Mouse (Mus musculus) layer of hippocampus, postnatal 14 days (tissue): ENCODE results near the gene Dnajc2. TPM values are rescaled to one million over a fixed set of nuclear protein-coding genes. Genes with fewer than 3 reads are reported as not detected.

Source experiments
- DNase-seq, 2 experiments: peaks; one replicate each; pipeline ENCODE4 v3.0.0; 2021 to 2022; ENCODE audit warnings: low spot score in 2 of 2, mixed read lengths in 1 of 2
- long read RNA-seq, 2 experiments: library from polyadenylated mRNA; stranded (forward); transcript quantifications; one replicate each; pipeline ENCODE4 v2.0.0; 2021
- total RNA-seq, 2 experiments: library from RNA; stranded (reverse); gene quantifications; 2 replicates each; pipeline ENCODE4 v1.2.3; 2021

The Dnajc2 gene
- 10 to 100 TPM; 27.9 to 33.2 TPM for total RNA-seq
- long read RNA-seq, experiment 1, transcript Dnajc2-201 (17 exons, 2,133 nt): major isoform, 25 of 31 reads
- long read RNA-seq, experiment 1, partial matches to known transcripts: 1 of 31 reads
- long read RNA-seq, experiment 1, other reads (novel, unspliced or antisense): 3 of 31 reads
- long read RNA-seq, experiment 2, transcript Dnajc2-201 (17 exons, 2,133 nt): major isoform, 33 of 43 reads
- long read RNA-seq, experiment 2, partial matches to known transcripts: 4 of 43 reads
- long read RNA-seq, experiment 2, other reads (novel, unspliced or antisense): 3 of 43 reads

DNA sequence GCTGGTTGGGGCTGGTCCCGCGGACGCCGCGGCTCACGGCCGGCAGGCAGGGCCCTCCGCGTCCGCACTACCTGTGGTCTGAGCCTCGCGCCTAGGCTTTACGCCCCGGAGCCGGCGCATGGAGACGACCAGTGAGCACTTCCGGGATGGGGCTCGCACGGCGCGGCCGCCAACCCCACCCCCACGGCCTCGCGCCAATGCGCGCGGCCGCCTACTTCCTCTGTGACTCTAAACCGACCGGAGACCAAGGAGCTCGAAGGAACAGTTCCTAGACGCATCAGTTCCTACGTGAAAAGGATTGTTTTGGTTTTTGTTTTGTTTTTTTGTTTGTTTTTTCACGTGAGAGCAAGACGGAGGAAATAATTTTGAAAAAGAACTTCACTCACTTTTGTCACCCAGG, at the start of gene Dnajc2, which contains the start of gene Psmc2:
Gene Dnajc2, minus strand, starts transcription at position 199 of the 400 bp plus-strand sequence.
Gene Psmc2, plus strand, starts transcription at position 231 of the 400 bp plus-strand sequence.
- DNase-seq: peak; percentile 86 to 93

DNA sequence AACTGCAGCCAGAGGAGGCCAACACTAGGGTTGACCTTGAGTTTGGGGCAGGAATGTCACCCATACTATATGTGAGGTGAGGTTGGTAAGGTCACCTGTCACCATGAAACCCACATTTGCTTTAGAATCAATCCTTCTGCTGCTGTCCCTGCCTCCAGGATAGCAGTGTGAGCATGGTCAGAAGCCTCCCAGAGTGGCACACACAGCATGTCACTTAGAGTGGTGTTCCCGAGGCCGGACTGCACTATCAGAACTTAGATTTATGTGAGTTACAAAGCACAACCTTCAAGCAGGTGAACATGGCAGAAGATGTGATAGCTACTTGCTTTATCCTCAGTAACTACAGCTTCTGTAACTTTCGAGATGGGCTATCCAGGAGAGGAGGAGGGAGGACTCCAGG, 46.7 kb upstream of the Dnajc2 start:
- DNase-seq: no peak

DNA sequence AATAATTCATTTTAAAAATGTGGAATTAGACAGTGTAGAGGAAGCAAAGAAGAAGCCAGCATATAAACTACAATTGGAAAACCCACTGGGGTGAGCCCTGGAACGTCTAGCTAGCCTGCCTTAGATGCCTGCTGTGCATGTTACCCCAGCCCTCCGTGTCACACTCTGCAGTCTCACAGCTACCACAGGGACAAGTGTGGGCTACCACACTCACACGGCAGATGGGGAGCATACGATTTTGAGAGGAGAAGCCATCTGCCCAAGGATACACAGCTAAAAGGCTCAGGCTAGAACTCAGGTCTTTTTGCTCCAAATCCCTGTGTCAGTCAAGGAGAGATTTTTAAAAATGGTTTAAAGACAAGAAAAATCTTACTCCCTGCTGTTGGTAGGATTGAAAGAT, 43.8 kb upstream of the Dnajc2 start:
- peak in 1 of 2 experiments; percentile 57 for DNase-seq

DNA sequence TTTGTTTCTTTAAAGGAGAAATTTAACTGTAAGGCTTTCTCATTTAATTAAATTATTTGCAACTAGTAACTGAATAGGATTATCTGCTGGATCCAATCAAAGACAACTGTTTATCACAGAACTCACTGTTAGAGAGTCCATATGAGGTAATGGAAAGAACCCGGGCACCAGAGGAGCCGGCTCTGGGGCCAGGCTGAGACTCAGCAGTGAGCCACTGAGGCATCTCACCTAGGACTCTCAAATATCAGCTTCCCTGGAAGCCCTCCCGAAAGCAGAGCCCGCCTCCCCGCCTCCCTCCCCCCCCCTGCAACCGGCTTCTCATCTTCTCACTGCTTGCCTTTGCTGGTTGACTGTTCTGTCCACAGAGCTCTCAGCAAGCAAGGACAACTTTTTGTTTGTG, 42.6 kb upstream of the Dnajc2 start:
- no peak for DNase-seq

DNA sequence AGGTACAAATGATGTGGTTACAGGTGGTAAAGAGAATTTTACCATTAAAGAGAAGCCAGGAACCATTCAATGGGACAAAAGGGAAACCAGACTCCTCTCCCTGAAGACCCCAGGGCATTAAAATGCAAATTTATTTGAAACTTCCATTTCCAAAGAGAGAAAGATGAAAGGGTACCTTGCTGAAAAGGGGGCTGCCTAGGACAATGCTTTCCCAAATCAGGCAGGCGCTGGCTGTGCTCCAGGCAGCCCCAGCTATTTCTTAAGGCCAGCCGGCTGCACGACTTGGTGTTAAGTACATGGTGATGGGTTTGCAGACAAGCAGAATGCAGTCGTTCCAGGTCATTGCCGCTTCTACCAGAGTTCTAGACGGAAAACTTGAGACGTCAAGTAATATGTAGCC, 41.3 kb upstream of the Dnajc2 start:
- no peak for DNase-seq

DNA sequence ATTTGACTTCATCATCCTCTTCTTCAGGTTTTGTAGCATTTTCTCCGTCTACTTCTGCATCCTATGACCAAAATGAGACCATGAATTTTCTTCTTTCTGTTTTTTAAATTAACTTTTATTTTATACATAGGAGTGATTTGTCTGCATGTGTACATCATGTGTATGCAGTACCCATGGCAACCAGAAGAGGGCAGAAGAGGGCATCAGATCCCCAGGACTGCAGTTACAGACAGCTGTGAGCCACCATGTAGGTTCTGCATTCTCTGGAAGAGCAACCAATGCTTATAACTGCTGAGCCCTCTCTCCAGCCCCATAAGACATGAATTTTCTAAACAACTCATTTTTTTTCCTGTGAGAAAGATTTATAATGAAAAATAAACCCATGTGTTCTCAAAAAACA, 28.9 kb upstream of the Dnajc2 start:
- DNase-seq: peak in 1 of 2 experiments; percentile 36

DNA sequence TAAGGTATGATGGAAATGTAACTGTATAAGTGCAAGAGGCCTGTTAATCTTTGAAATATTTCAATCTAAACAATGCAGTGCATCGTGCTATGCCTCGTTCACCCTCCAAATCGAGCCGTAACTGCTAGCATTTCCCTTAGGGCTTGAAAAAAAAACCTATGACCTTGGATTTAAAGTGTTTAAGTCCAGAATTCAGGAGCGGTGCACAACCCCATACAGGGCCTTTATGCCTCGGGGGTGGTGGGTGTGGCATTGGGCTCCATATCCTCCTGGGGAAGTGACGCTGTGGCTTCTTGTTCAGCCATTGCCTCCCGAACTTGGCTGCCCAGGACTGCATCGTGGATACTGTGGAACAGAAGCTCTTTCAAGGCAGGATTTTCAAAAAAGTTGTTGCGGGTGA, 25.9 kb upstream of the Dnajc2 start:
- DNase-seq: no peak

DNA sequence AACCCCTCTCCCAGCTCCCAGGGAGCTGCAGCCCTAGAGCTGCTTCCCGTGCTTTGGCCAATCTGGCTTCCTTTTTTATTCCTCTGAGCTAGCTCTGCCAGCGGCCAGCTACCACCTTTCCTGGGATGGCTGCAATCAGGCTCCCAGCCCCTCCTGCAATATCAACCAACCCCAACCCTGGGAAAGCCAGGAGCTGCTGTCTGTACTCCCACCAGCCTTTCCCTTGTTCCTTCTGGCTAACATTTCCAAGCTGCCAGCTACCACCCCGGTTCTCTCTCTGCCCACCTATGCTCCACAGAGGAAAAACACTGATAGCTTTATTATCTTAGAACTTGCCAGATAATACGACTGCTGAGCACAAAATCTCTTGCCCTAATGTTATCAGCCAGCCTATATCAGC, 19.8 kb upstream of the Dnajc2 start:
- DNase-seq: no peak

DNA sequence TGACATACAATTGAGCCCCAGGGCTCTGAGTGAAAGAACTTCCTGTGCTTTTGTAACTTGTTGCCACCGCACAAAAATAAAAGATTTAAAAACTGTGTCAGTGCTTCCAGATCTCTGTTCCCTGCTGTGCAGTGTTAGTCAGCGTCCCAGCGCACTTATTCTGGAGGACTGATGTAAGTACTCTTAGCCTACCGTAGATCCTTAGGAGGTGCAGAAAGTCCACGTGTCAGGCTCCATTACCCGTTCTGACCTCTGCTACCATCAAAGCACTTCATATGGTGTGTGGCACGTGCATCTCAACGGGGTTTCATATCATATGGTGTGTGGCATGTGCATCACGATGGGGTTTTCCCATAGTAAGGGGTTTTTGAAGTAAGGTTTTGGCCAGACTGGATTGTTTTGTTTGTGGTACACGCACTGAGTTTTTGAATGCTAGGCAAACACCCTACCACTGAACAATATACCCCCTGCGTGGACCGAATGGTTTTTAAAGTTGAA, 18.7 kb upstream of the Dnajc2 start:
- DNase-seq: no peak

- no peak for DNase-seq
These were observed 17.9 kb upstream of the Dnajc2 start for GRCm38 (mm10) chr5:21802907-21803306.

GRCm38 (mm10) chr5:21792166-21792565, 7.1 kb upstream of the Dnajc2 start:
- DNase-seq: no peak

- peak in 1 of 2 experiments; percentile 29 for DNase-seq
These were observed 4.0 kb upstream of the Dnajc2 start for GRCm38 (mm10) chr5:21789061-21789460.

GRCm38 (mm10) chr5:21787186-21788105, 2.4 kb upstream of the Dnajc2 start:
- no peak for DNase-seq

- peak; percentile 93 to 94 for DNase-seq
These were observed 1.5 kb upstream of the Dnajc2 start for GRCm38 (mm10) chr5:21786258-21787185.

DNA sequence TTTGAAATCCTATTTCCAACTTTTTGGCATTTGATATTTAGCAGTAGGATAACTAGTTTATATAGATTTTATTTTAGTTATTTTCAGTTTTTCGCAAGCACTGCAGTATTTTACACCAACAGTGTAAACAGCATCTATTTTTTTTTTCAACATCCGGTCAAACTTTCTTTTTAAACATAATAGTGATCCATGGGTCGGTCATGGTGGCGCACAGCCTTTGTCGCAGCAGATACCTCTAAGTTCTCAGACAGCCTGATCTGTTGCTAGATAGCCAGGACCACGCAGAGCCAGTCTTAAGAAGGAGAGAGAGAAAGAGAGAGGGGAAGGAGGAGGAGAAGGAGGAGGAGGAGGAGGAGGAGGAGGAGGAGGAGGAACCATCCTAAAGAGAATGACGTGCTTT, 725 bp upstream of the Dnajc2 start:
- no peak for DNase-seq

DNA sequence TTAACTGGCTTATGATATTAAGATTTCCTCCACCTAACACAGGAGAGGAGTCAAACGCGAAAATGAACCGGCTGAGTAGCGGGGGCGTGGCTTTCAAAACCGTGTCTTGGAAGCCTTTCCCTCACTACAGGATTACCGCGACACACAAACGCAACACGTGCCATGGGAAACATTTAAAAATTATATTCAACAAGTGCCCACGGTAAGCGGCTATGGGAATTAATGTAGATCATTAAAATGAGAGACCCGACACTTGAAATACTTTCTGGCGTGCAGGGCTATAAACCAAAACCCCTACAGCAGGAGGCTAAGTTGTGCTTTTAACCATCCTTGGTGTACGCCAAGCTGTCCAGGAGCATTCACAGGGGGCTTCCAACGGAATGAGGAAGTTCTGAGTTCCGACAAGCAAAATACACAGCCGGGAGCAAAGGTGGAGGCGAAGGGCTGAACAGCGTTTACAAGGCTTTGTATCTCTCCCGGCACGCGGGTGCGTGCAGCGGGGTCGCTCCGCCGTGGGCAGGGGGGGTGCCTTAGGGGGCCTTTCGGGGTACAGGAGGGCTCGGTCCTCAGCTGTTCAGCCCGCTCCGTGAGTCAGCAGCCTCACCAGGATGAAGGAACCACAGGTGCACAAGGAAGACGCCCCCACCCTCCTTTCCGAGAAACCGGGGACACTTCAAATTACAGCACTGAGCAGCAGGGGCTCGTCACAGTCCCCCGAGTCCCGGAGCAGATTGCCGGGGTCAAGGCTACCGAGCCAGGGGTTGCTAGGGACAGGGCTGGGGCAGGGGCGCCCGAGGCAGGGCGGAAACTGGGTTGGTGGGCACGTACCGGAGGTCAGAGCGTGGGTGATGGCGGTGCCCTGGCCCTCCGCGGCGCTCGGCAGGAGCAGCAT, 644 bp downstream of the Dnajc2 start:
- DNase-seq: no peak

GRCm38 (mm10) chr5:21776491-21776890, 8.6 kb downstream of the Dnajc2 start:
- no peak for DNase-seq

DNA sequence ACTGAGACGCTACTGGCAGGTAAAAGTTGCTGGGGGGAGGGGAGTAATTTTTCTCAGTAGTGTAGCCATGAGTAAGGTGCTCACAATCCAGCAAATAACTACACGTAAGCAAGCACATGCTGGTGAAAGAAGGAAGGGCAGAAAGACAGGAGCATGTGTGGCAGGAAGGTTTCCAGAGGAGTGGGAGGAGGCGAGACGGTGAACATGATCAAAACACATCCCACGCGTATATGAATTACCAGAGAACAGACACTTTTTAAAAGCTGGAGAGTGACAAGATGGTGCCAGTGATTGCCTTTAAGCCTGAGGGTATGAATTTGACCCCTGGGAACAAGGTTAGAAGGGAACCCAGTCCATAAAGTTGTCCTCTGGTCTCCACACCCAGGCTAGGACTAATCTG, 15.2 kb downstream of the Dnajc2 start:
- DNase-seq: no peak

DNA sequence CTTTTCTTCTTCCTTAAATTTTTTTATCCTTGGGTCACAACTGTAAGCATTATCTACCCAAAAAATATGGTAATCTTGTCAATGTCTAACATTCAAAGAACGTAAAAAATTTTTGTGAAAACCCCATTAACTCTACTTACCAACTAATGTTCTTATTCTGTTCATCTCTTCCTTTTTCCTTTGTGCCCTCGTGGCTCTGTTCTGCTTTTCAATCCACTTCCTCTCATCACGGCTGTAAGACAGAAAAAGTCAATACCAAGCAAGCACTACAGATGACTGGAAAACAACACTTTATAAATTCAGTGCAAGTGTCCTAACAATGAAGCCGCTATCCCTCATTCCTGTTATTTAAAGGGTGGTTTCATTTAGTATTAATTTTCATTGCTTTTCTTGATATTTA, 16.5 kb downstream of the Dnajc2 start:
- DNase-seq: no peak

- DNase-seq: no peak
These were observed 39.1 kb downstream of the Dnajc2 start for GRCm38 (mm10) chr5:21745966-21746365.
